Mouse (Mus musculus) forebrain, postnatal 0 days (tissue): ENCODE results near the gene Sox5. TPM values are rescaled to one million over a fixed set of nuclear protein-coding genes. Genes with fewer than 3 reads are reported as not detected.

Experiments
- ATAC-seq: fragments of 200-750 bp; cut with Nextera tagmentation; 2 replicates; pipeline ENCODE4 v1.8.0; 2017; ENCODE audit warnings: mild to moderate bottlenecking, moderate library complexity
- DNase-seq: peaks from one replicate; pipeline ENCODE4 v3.0.0-alpha.2; 2015
- H3K27ac ChIP-seq: fragments of 300-500 bp; sonication (generic); 2 replicates; pipeline ENCODE4 v1.5.1; 2014; ENCODE audit warnings: low read depth, mild to moderate bottlenecking, antibody characterized with exemption, low read length, moderate library complexity, mixed read lengths
- H3K27me3 ChIP-seq: fragments of 300-500 bp; sonication (generic); 2 replicates; pipeline ENCODE4 v1.6.1; 2014; ENCODE audit warnings: mild to moderate bottlenecking, low read length, mixed read lengths; ENCODE audit not compliant: insufficient read depth
- H3K36me3 ChIP-seq: fragments of 300-500 bp; sonication (generic); 2 replicates; pipeline ENCODE4 v1.6.1; 2014; ENCODE audit warnings: mild to moderate bottlenecking, moderate library complexity; ENCODE audit not compliant: insufficient read depth
- H3K4me1 ChIP-seq: fragments of 300-500 bp; sonication (generic); 2 replicates; pipeline ENCODE4 v1.6.1; 2014; ENCODE audit warnings: antibody characterized with exemption; ENCODE audit not compliant: insufficient read depth
- H3K4me2 ChIP-seq: fragments of 300-500 bp; sonication (generic); 2 replicates; pipeline ENCODE4 v1.6.1; 2014; ENCODE audit warnings: low read depth, mild to moderate bottlenecking, moderate library complexity
- H3K4me3 ChIP-seq: fragments of 300-500 bp; sonication (generic); 2 replicates; pipeline ENCODE4 v1.5.1; 2014; ENCODE audit warnings: low read depth, low read length, mixed read lengths
- H3K9ac ChIP-seq: fragments of 300-500 bp; sonication (generic); 2 replicates; pipeline ENCODE4 v1.6.1; 2014; ENCODE audit warnings: mild to moderate bottlenecking
- H3K9me3 ChIP-seq: fragments of 300-500 bp; sonication (generic); 2 replicates; pipeline ENCODE4 v1.6.1; 2016; ENCODE audit warnings: low read length
- CTCF ChIP-seq: sonication (generic); IDR thresholded peaks from 2 replicates; pipeline ENCODE4 v1.5.1; 2016; ENCODE audit warnings: antibody characterized with exemption, control low read depth, low read depth
- WGBS: fragments of 180-500 bp; shearing (Covaris S2); extraction: QIAGEN DNeasy Blood & Tissue Kit; methylation state at CpG from one replicate; pipeline ENCODE4 v1.1.7; 2014; 5-methylcytosine and 5-hydroxymethylcytosine counted together
- polyA plus RNA-seq: library from polyadenylated mRNA; unstranded; fragments of >200 nt; fragmentation: Nextera tagmentation; extraction: Ambion mirVana; gene quantifications from 2 replicates; pipeline ENCODE4 v1.2.1, GENCODE M21; 2015
- total RNA-seq: library from RNA; depleted of rRNA; stranded (reverse); fragments of >200 nt; gene quantifications from 2 replicates; pipeline ENCODE4 v1.2.3, GENCODE M21; 2014

The Sox5 gene
- total and polyA plus RNA-seq, 2 experiments from 2014 or later, result 31.6 to 62.8 TPM

DNA sequence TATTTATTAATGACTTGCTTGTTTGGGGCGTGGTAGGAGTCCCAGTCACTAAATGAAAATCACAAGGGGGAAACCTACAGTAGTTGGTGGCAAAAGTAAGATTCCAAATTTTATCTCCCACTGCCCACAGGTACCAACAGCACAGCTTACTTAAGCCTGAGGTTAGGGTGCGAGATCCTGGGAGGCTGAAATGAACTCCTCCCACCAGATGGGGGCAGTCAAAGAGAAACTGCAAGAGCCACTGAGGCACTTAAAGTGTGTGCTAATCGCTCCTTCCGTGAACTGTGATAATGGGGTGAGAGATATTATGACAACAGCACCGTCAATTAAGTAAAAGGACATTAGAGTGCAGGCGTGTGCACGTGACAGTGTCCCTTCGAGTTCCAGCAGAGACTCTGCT lies 232.8 kb downstream of the Sox5 start:
- Histone ChIP-seq H3K4me3 (no peak overlapping the region), H3K9ac (no peak overlapping the region), H3K27ac (no peak overlapping the region), H3K36me3 (no peaks in the 10 kb centered on the region), H3K4me1 (no peaks in the 10 kb centered on the region), H3K9me3 (no peaks in the 10 kb centered on the region), H3K27me3 (no peaks in the 10 kb centered on the region), H3K4me2 (no peak overlapping the region)
- 90% methylated on average over 8 of the region's 8 CpGs for WGBS
- DNase-seq (no peak), ATAC-seq (no peak)
- peak; percentile 14; the same call in 1 of the 2 replicates for TF ChIP-seq CTCF

DNA sequence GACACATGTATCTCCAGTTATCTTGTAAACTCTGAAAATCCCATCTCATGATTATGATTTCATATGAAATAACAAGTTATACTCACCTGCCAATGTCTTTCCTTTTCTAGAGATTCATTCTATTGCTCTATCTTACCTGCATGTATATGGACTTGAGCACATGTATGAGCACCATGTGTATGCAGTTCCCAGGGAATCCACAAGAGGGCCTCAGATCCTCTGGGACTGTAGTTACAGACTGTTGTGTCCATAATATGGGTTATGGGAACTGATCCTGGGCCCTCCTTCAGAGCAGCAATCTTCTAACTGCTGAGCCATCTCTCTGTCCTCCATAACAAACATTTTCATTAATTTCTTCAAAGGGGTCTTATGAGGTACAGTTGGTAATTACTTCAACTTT lies 234.6 kb downstream of the Sox5 start:
- TF ChIP-seq CTCF, result peak; percentile 32; the same call in 1 of the 2 replicates
- no peak for ATAC-seq
- Histone ChIP-seq H3K9ac (no peak overlapping the region), H3K36me3 (no peaks in the 10 kb centered on the region), H3K4me3 (no peak overlapping the region), H3K4me2 (no peak overlapping the region), H3K9me3 (no peaks in the 10 kb centered on the region), H3K4me1 (no peaks in the 10 kb centered on the region), H3K27me3 (no peaks in the 10 kb centered on the region), H3K27ac (no peak overlapping the region)
- DNase-seq, result no peak

DNA sequence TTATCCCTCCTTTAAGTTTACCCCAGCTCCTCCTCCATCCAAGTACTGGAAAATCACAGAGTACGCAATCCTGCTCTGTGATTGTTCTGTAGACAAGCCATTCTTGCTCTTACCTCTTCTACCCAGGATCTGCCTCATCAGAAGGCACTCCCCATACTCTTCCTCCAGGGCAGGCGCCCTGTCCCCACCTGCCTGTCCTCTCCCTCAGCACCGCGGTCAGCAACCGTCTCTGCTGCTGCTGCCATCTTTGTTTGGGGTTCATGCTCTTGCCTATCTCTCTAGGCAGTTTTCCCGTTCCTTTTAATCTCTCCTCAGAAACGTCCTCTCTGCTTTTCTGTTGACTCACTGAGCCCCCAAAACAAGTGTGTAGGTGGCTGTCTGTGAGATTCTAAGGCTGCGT lies 236.2 kb downstream of the Sox5 start:
- Histone ChIP-seq H3K36me3 (no peaks in the 10 kb centered on the region), H3K9ac (no peak overlapping the region), H3K4me2 (no peak overlapping the region), H3K9me3 (no peaks in the 10 kb centered on the region), H3K4me3 (no peak overlapping the region), H3K4me1 (no peaks in the 10 kb centered on the region), H3K27ac (no peak overlapping the region), H3K27me3 (no peaks in the 10 kb centered on the region)
- no peak for TF ChIP-seq CTCF
- DNase-seq (no peak), ATAC-seq (no peak)
- 95% methylated on average over 8 of the region's 8 CpGs for WGBS

DNA sequence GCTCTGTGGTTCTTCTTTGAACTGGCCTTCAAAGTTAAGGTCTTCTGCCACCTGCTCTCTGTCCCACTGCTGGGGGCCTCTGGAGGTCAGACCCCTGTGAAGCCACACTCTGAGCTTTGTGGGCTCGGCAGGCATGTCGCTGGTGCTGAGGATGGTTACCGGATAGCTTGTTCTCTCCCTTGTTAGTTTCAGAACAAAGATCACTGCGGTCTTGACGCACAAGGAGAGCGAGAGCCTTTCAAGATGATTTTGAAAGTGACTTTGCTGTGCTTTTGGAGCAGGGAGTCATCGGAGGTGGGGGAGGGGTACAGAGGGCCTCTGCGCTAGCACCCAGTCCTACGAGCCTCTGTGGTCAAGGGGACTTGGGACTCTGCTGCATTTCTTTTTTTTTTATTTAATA lies 240.5 kb downstream of the Sox5 start:
- no peaks in the 10 kb centered on the region for H3K36me3 ChIP-seq
- H3K27ac ChIP-seq, result no peak overlapping the region
- H3K4me1 ChIP-seq, result no peaks in the 10 kb centered on the region
- WGBS, result 91% methylated on average over 9 of the region's 9 CpGs
- no peak overlapping the region for H3K9ac ChIP-seq
- no peak overlapping the region for H3K4me3 ChIP-seq
- no peak for ATAC-seq
- H3K4me2 ChIP-seq, result no peak overlapping the region
- no peak for TF ChIP-seq CTCF
- H3K9me3 ChIP-seq, result no peaks in the 10 kb centered on the region
- H3K27me3 ChIP-seq, result no peaks in the 10 kb centered on the region
- DNase-seq, result no peak

DNA sequence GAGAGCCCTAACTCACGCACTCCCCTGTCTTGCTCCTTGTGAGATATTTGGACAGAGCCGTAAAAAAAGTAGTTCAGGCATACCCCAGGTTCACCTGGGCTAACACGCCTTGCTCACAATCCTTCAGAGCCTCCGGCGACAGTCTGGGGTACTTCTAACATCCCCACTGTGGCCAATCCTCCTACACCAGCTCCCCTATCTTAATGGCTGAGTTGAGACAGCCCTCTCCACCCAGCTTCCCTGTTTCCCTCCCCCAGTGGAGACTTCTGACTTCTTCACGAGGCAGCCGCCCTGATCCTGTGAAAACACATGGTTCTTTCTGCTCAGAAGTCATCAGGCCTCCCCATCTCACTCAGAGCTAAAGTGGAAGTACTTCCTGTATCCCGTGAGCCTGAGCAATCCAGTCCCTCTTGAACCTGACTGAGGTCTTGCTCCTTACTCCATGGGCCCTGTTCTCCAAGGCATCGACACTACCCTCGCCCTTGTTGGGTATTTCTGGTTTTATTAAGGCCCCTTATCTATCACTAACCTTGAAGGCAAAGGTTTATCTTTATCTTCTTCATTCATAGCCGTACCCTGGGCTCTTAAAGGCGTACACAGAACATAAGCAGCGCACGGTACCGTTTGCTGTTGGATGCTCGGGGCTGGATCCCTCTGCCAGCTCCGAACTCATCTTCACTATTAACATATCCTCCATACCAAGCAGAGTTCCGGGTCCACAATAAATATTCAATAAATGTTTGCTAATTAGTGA lies 242.2 kb downstream of the Sox5 start:
- ATAC-seq (no peak), DNase-seq (no peak)
- Histone ChIP-seq H3K9ac (no peak overlapping the region), H3K4me1 (no peaks in the 10 kb centered on the region), H3K4me2 (no peak overlapping the region), H3K27me3 (no peaks in the 10 kb centered on the region), H3K9me3 (no peaks in the 10 kb centered on the region), H3K36me3 (no peaks in the 10 kb centered on the region), H3K27ac (no peak overlapping the region), H3K4me3 (no peak overlapping the region)
- TF ChIP-seq CTCF, result no peak
- WGBS, result 84% methylated on average over 18 of the region's 18 CpGs

DNA sequence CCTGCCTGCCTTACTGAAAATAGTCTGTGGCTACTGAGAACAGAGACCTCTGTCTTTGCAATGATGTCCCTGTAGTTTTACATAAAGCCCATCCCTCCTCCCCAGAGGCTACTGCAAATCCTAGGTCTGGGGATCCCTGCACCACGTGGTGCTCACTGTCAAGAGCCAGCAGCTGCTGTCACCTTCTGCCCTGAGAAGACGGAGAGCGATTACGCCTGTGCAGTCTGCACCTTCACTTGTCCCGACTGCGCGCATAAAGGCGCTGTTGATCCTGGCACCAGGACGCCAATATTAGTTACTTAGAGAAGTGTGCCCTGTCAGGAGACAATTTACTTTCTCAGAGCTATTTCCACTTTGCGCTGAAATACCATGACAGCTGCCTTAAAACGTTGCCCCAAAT lies 258.3 kb downstream of the Sox5 start:
- Histone ChIP-seq H3K9ac (no peak overlapping the region), H3K27ac (peak overlapping the region; percentile 3; the same call in 1 of the 2 replicates), H3K36me3 (no peaks in the 10 kb centered on the region), H3K4me1 (no peaks in the 10 kb centered on the region), H3K27me3 (no peaks in the 10 kb centered on the region), H3K9me3 (no peaks in the 10 kb centered on the region), H3K4me3 (no peak overlapping the region), H3K4me2 (no peak overlapping the region)
- ATAC-seq, result peak; percentile 68
- TF ChIP-seq CTCF, result no peak
- peak; percentile 38 for DNase-seq
- WGBS, result 45% methylated on average over 11 of the region's 11 CpGs

DNA sequence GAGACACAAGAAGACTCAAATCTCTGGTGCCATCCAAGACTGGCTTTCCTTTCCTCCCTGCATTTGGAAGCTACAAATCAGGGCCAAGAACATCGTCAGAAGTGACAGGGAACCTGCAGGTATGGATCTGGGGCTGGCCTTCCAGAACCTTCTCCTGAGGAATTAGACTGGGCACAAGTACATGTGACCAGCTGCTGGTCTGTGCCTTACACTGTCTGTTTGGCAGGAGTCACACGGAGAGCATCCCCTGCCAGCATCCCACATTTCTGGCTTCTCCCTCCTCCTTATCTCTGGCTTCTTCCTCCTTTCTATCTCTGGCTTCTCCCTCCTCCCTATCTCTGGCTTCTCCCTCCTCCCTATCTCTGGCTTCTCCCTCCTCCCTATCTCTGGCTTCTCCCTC lies 263.0 kb downstream of the Sox5 start:
- no peak for ATAC-seq
- no peak overlapping the region for H3K9ac ChIP-seq
- H3K27me3 ChIP-seq, result no peaks in the 10 kb centered on the region
- H3K9me3 ChIP-seq, result no peaks in the 10 kb centered on the region
- no peaks in the 10 kb centered on the region for H3K4me1 ChIP-seq
- no peak overlapping the region for H3K4me2 ChIP-seq
- WGBS, result 74% methylated on average over 2 of the region's 2 CpGs
- no peak overlapping the region for H3K4me3 ChIP-seq
- TF ChIP-seq CTCF, result no peak
- no peak for DNase-seq
- no peak overlapping the region for H3K27ac ChIP-seq
- H3K36me3 ChIP-seq, result no peaks in the 10 kb centered on the region
